Mouse (Mus musculus): ENCODE measurements around the gene Olfr198.

DNA sequence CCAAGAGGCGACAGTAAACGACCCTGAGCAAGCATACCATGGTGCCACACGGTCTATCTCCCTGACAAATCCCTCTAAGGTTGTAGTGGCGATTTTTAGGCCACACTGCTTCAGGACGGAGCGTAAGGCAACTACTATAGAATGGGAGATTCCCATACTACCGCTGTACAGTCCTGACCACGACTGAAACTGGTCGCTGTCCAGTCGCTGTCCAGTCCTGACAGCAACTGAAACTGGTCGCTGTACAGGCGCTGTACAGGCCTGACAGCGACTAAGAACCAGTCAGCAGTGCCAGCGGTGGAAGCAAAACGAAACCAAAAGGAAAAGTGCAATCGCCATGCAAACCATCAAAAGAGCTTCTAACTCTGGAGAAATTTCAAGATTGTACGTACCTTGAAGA lies 46.4 kb upstream of the Olfr198 start:
- TF ChIP-seq GATA2 (IDR thresholded peaks at IDR 0.05; ENCODE audit: borderline replicate concordance, low read depth, low read length), result no peak
- no peak for TF ChIP-seq CTCF (IDR thresholded peaks at IDR 0.05; ENCODE audit: low read depth, low read length)

All from G1E (cell line).